Mouse (Mus musculus): ENCODE measurements around the gene Gpc5. TPM values are rescaled to one million over a fixed set of nuclear protein-coding genes. Genes with fewer than 3 reads are reported as not detected.

The Gpc5 gene
- total RNA-seq, 2 experiments from 2014 or later: 0.99 TPM; not detected in 1

DNA sequence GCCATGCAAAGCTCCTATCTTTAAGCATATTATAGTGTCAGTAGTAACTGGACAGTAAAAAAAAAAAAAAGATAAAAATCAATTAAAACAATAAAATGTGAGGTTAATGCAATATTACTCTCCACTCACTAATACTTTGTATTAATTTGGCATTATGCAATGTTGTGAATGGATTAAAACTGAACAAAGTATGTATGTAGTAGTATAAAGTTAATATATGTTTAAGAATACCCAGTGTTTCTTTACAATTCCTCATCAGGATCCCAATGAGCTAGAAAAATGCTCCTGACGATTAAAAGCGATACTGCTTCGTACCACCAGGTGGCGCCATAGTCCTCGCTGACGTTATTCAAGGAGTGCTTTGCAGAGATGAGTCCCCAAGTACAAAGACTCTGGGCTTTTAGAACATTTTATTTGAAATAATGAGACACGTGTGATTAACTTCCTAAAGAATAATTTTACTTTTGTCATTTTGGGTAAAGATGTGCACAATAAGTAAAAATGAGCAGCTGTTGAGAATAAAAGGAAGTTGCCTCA lies 739.3 kb downstream of the Gpc5 start:
- peak; percentile 20 to 52 for DNase-seq (ENCODE audit: low spot score in 2 of 2)

DNA sequence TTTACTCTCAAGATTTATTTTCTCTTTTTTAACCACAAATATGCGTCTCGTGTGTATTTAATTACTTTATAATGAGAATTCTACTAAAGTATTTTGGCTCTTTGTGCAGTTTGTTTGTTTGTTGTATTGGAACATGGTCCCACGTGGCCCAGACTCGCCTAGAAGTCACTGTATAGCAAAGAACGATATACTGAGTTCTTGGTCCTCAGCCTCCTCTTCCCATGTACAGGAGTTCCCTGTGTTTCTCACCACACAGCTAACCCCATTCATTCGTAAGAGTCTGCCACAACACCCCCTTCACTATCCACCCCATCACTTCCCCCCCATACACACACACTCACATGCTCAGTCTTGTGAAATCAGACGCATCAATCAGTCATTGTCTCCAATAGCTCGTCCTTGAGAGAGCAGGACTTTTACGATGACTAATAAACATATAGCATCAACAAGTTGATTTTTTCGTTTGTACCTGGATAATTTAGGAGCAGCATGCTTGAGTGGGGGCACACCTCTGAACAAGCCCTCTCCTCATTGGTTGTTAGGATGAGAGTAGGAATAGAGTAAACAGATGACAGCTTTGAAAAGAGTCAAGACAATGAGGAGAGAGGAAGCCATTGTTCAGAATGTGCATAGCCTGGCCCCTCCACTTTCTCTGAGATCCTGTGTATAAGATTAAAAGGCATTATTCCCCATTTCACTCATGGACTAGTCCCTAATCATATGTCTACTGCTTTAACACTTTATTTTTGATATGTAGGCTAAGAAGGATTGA lies 740.0 kb downstream of the Gpc5 start:
- DNase-seq (ENCODE audit: low spot score in 2 of 2): no peak

GRCm38 (mm10) chr14:115843783-115844182 lies 751.8 kb downstream of the Gpc5 start:
- DNase-seq (ENCODE audit: low spot score in 2 of 2): no peak

DNA sequence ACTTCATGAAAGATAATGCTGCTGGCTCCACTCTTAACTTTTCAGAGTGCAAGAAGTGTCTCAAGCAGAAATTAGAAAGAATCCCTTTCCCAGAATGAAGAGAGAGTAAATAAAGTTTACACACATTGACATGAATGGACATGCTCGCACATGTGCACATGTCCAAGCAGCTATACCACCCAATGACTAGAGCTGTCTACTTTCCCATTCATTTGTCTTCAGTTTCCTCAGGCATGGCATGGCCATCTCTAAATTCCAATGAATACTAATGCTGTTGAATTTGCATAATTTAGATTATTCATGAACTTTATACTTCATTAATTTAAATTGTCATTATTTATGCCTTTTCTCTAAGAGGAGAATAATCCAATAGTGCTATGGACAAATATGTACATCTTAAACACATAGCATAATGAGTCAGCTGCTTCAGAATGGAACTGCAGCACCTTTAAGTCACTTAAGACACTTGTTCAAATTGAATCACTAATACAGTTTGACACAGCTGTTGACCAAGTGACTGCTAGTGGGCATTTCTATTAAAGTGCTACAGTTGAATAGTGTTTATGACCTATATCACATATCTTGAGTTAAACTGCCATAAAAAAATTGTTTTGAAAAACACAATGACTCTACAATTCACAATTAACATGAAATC lies 752.9 kb downstream of the Gpc5 start:
- no peak for DNase-seq (ENCODE audit: low spot score in 2 of 2)

DNA sequence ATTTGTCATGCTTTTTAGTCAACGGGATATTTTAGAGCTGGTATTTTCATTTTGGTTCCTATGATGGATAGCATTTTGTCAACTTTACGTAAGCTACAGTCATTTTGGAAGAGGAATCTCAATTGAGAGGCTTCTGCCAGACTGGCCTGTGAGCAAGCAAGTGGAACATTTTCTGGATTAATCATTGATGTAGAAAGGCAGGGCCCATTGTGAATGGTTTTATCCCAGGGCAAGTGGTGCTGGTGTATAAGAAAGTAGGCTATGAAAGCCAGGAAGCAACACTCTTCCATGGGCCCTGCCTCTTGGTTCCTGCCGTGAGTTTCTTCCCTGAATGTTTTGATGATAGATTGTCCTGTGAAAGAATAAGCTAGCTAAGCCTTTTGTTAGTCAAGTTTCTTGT lies 777.1 kb downstream of the Gpc5 start:
- no peak for DNase-seq (ENCODE audit: low spot score in 2 of 2)

GRCm38 (mm10) chr14:115976062-115976461 lies 884.0 kb downstream of the Gpc5 start:
- no peak for DNase-seq (ENCODE audit: low spot score in 2 of 2)

- no peak for DNase-seq (ENCODE audit: low spot score in 2 of 2)
Measured at GRCm38 (mm10) chr14:115979233-115979632, 887.2 kb downstream of the Gpc5 start.

DNA sequence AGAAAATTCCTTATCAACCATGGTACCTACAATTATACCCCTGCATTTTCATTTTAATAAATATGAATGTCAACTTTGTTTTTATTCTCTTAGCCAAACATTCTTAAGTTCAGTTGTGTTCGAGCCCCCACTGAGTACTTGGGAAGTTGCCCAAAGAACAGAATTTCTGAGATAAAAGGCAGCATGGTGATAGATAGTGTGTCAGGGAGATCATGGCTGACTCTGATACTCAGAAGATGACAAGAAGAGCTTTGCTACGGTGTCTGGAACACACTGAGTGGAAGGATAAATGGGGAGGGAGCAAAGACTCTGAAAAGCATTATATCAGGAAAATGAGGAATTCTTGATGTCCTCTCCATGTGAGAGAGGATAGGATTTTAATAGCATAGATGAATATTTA lies 898.7 kb downstream of the Gpc5 start:
- no peak for DNase-seq (ENCODE audit: low spot score in 2 of 2)

- no peak for DNase-seq (ENCODE audit: low spot score in 2 of 2)
Measured at GRCm38 (mm10) chr14:115993520-115994106, 901.6 kb downstream of the Gpc5 start.

DNA sequence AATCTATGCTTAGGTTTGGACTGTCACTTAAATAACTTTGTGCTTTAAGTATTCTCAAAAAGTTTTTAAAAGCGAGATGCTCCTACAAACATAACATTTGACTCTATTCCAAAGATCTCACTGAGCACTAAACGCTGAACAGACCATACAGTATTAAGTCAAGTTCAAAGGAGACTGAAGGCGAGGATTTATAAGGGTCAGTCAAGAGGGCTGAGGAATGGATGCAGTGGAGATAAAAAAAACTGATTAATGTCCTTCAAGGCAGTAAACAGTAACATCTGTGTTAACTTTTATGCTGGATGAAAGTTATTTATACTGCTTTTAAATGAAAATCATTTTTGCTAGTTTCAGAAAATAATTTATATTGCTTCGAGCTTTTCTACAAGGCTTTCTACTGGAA lies 906.9 kb downstream of the Gpc5 start:
- no peak for DNase-seq (ENCODE audit: low spot score in 2 of 2)

GRCm38 (mm10) chr14:116087010-116087409 lies 995.0 kb downstream of the Gpc5 start:
- DNase-seq (ENCODE audit: low spot score in 2 of 2): no peak

GRCm38 (mm10) chr14:116127943-116128342 lies 1035.9 kb downstream of the Gpc5 start:
- DNase-seq (ENCODE audit: low spot score in 2 of 2): no peak

- no peak for DNase-seq (ENCODE audit: low spot score in 2 of 2)
Measured at GRCm38 (mm10) chr14:116137330-116137729, 1045.3 kb downstream of the Gpc5 start.

DNA sequence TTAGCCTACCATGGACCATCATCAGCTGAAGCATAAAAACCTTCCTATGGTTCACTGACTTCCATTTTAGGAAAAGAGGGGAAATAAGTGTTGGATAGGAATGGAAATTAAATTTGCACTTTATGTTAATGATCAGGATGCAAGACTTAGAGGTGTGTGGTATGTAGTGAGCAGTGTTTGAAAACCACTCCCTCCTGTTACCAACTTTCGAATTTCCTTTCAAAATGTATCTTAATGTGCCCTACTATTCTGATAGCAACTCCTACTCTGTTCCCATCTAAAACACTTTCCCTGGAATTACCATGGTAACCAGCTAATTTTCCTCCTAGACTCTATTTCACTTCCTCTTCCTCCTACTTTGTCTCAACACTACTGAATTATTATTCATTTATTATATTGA lies 1045.8 kb downstream of the Gpc5 start:
- DNase-seq (ENCODE audit: low spot score in 2 of 2): no peak

- DNase-seq (ENCODE audit: low spot score in 2 of 2): no peak
Measured at GRCm38 (mm10) chr14:116162586-116162985, 1070.6 kb downstream of the Gpc5 start.

- DNase-seq (ENCODE audit: low spot score in 2 of 2): no peak
Measured at GRCm38 (mm10) chr14:116167401-116167800, 1075.4 kb downstream of the Gpc5 start.

- no peak for DNase-seq (ENCODE audit: low spot score in 2 of 2)
Measured at GRCm38 (mm10) chr14:116169129-116169528, 1077.1 kb downstream of the Gpc5 start.

GRCm38 (mm10) chr14:116186981-116187380 lies 1095.0 kb downstream of the Gpc5 start:
- no peak for DNase-seq (ENCODE audit: low spot score in 2 of 2)

DNA sequence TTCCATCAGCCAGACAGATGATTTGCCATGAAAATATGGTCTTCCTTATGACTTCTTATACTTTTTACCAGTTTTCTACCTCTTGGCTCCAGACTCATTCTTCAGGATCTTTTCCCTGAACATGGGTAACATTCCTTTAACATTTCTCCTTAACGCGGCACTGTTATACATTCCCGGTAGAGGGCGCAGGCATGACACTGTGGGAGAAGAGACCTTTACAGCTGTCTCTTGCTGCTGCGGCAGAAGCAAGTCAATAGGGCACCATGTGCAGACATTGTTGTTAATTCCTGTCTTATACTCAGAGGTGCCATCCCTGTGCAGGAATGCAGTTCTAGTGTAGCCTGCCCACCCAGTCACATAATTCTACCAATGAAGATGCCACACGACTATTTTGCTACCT lies 1115.0 kb downstream of the Gpc5 start:
- peak; percentile 12 to 18 for DNase-seq (ENCODE audit: low spot score in 2 of 2)

GRCm38 (mm10) chr14:116208581-116208980 lies 1116.6 kb downstream of the Gpc5 start:
- no peak for DNase-seq (ENCODE audit: low spot score in 2 of 2)

DNA sequence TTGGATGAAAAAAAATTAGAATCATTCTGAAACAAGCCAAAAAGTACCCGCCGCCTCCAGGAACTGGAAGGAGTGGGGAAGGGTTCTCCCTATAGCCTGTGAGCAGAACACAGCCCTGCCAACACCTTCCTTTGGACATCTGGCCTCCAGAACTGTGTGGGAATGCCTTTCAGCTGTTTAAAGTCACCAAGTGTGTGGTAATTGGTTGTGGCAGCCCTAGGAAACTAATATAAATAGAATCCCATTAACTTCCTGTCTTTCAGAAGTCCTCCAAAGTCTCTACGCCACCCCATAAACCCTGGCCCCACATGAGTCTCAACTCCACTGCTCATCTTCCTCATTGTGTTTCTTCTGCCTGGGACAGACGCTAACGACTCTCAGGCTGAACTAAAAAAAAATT lies 1117.0 kb downstream of the Gpc5 start:
- DNase-seq (ENCODE audit: low spot score in 2 of 2): no peak

DNA sequence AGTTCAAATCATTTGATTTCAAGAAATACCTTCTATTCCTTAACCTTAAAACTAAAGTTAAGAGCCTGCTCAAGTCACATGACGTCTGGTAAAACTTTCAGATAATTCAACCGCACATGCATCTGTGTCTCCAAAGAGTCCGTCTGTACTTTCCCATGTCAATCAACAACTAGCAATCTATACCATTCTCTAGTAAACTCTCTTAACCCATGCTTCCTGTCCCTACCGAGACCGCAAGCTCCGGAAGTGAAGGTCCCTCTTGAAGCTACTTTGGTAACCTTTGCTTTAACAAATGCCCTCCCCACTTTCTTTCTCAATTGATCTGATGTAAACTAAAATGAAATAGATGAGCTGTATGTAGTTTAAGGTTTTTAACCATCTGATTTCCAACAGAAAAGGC lies 1118.3 kb downstream of the Gpc5 start:
- DNase-seq (ENCODE audit: low spot score in 2 of 2): no peak
